Mouse (Mus musculus) heart, embryonic 10.5 days (tissue): ENCODE results near the gene Hand2. TPM values are rescaled to one million over a fixed set of nuclear protein-coding genes. Genes with fewer than 3 reads are reported as not detected.
A peak's percentile ranks its signal among the peaks of the same experiment; 100 is the strongest.

ENCODE experiments used
- DNase-seq: peaks from one replicate; pipeline ENCODE4 v3.0.0-alpha.2; 2017; ENCODE audit warnings: low spot score
- H3K27ac ChIP-seq: fragments of 300-500 bp; sonication (generic); 2 replicates; pipeline ENCODE4 v1.5.1; 2016; ENCODE audit warnings: mild to moderate bottlenecking
- H3K27me3 ChIP-seq: fragments of 300-500 bp; sonication (generic); 2 replicates; pipeline ENCODE4 v1.6.1; 2016; ENCODE audit warnings: mild to moderate bottlenecking; ENCODE audit not compliant: poor library complexity, insufficient read depth, severe bottlenecking
- H3K36me3 ChIP-seq: fragments of 300-500 bp; sonication (generic); 2 replicates; pipeline ENCODE4 v1.6.1; 2016; ENCODE audit warnings: mild to moderate bottlenecking, moderate library complexity
- H3K4me1 ChIP-seq: fragments of 300-500 bp; sonication (generic); 2 replicates; pipeline ENCODE4 v1.6.1; 2016; ENCODE audit warnings: mild to moderate bottlenecking
- H3K4me3 ChIP-seq: fragments of 300-500 bp; sonication (generic); 2 replicates; pipeline ENCODE4 v1.5.1; 2016; ENCODE audit warnings: mild to moderate bottlenecking, moderate library complexity
- H3K9me3 ChIP-seq: fragments of 300-500 bp; sonication (generic); 2 replicates; pipeline ENCODE4 v1.6.1; 2016; ENCODE audit warnings: mild to moderate bottlenecking, moderate library complexity
- WGBS: fragments of 180-500 bp; shearing (Covaris S2); methylation state at CpG from one replicate; pipeline ENCODE4 v1.1.7; 2016; 5-methylcytosine and 5-hydroxymethylcytosine counted together
- polyA plus RNA-seq: library from polyadenylated mRNA; unstranded; fragments of >200 nt; fragmentation: Nextera tagmentation; extraction: Ambion mirVana; gene quantifications from 2 replicates; pipeline ENCODE4 v1.2.1, GENCODE M21; 2016

Hand2 gene
- polyA plus RNA-seq, 1 experiment from 2014 or later = 16.7 TPM

DNA sequence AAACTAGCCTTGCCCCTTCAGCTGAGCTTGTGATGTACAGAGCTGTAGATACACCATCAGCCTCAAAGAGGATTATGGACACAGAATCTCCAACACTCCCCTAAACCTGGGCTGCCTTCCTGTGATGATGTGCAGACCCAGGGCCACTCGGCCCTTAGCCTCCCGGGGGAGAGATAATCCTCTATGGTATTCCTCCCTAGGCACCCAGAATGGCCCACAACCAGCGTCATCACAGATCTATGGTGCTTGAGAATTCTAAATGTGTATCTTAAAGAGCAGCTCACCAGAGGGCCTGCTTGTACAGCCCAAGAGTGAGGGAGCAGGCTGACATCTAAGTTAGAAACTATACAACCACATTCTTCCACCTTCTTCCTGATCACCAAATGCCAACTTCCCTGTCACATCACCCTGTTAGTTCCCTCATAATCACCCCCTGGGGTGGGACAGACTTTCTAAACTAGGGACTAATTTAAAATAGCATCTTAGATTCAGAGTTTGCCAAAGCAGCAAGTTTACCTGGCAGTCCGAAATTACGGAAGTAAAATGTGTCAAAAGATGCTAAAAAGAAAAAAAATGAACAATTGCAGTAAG, 2.8 kb upstream of the Hand2 start:
- H3K4me3 ChIP-seq = peak overlapping the region; percentile 94
- peaks cover 7% of the 10 kb centered on the region; the same call in 1 of the 2 replicates for H3K36me3 ChIP-seq
- H3K27me3 ChIP-seq = peaks cover 18% of the 10 kb centered on the region
- peak overlapping the region; percentile 99 for H3K27ac ChIP-seq
- WGBS = 5% methylated on average over 5 of the region's 5 CpGs
- H3K9me3 ChIP-seq = no peaks in the 10 kb centered on the region
- peaks cover 24% of the 10 kb centered on the region for H3K4me1 ChIP-seq
- no peak for DNase-seq

- Histone ChIP-seq H3K9me3 (no peaks in the 10 kb centered on the region), H3K4me3 (peak overlapping the region; percentile 94), H3K36me3 (peaks cover 19% of the 10 kb centered on the region), H3K4me1 (peaks cover 14% of the 10 kb centered on the region), H3K27ac (peak overlapping the region; percentile 99), H3K27me3 (peaks cover 22% of the 10 kb centered on the region)
- WGBS = 2% methylated on average over 17 of the region's 17 CpGs
- no peak for DNase-seq
These were observed 1.4 kb upstream of the Hand2 start for GRCm38 (mm10) chr8:57319092-57319980.

DNA sequence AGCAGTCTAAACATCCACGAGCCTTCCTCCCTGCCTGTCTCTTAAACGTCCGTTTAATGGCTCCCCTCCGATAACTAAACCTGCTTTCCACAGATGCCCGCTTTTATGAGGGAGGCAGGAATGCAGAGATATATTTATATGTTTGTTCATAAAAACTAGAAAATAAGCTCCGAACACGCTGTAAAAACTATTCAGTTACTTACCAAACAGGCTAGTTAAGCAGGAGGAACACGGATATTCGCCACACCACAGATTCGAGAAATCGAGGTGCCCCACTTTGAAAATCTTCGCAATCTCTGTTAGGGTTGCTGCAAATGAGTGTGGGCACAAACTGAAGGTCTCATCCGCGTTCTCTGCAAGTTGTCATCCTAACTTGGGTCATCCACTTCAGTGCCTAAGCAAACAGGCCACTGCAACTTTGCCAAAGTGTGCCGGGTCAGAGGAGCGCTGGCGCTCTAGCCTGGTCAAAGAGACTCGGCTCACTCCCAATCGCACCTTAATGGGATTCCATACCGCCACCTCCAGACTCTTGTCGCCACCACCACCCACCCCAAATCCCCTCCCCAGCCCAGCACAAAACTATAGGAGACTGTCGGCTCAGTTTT, 700 bp upstream of the Hand2 start:
- H3K4me3 ChIP-seq = peak overlapping the region; percentile 94
- peaks cover 20% of the 10 kb centered on the region for H3K36me3 ChIP-seq
- no peaks in the 10 kb centered on the region for H3K9me3 ChIP-seq
- peak; percentile 85 for DNase-seq
- peaks cover 22% of the 10 kb centered on the region for H3K27me3 ChIP-seq
- peaks cover 13% of the 10 kb centered on the region for H3K4me1 ChIP-seq
- peak overlapping the region; percentile 99 for H3K27ac ChIP-seq
- WGBS = under 1% methylated on average over 22 of the region's 22 CpGs

DNA sequence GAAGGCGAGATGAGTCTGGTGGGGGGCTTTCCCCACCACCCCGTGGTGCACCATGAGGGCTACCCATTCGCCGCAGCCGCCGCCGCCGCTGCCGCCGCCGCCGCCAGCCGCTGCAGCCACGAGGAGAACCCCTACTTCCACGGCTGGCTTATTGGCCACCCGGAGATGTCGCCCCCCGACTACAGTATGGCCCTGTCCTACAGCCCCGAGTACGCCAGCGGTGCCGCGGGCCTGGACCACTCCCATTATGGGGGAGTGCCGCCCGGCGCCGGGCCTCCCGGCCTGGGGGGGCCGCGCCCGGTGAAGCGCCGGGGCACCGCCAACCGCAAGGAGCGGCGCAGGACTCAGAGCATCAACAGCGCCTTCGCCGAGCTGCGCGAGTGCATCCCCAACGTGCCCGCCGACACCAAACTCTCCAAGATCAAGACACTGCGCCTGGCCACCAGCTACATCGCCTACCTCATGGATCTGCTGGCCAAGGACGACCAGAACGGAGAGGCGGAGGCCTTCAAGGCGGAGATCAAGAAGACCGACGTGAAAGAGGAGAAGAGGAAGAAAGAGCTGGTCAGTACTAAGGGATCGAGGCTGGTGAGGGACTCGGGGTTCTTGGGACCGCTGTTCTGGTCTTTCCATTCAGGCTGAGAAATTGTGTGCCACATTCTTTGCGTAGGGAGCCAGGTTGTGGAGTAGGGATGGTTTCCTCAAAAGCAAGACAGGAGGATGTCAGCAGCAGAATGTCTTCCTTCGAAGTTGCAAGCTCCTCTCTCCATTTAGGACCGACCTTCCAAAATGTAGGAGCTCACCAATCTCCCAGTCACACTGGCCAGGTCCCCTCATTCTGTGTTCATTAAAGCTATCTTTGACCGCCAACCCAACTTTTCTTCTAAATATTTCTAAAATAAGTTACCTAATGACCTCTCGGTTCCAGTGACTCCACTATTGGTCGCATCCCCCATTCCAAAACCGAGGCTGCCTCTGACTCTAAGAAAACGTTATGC, 1.4 kb downstream of the Hand2 start:
- Histone ChIP-seq H3K9me3 (no peaks in the 10 kb centered on the region), H3K4me3 (peak overlapping the region; percentile 94), H3K36me3 (peaks cover 38% of the 10 kb centered on the region), H3K27ac (peak overlapping the region; percentile 99), H3K27me3 (peaks cover 33% of the 10 kb centered on the region), H3K4me1 (peaks cover 25% of the 10 kb centered on the region)
- DNase-seq = no peak
- 1% methylated on average over 64 of the region's 64 CpGs for WGBS

DNA sequence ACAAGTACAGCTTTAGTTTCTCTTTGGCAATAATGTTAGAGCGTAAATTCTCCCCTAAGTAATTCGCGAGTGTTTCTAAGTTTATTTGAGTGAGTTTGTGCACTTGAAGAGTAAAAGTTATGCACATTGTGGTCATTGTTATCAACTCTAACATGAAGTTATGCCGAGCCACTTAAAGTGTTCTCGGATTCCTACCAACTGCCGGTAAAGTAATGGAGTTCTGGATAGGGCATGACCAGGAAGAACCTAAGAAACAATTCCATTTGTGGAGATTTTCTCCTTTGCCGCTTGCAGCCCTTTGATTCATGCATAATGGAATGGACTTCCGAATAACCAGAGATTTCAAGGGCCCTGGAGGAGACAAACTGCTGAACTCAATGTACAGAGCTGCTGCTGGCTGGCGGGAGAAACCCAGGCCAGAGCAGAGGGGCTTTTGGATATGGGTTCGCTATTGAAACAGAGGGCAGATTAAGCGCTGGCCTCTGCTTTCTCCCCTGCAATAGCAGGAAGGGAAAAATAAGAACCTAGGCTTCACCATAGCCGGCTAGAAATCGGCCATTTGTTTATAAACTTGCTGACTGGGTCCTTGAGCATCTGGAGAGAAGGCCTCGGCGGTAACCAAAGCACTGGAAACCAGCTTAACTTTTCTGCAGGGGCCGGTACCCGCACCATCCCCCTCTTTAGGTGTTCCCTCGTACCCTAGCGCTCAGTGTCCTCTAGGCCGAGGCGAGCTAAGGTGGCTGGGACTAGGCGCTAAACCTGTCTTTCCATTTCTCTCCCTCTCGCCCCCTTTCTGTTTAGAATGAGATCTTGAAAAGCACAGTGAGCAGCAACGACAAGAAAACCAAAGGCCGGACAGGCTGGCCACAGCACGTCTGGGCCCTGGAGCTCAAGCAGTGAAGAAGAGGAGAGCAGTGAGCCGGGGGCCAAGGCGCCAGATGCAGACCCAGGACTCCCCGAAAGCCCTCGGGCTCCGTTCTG, 2.5 kb downstream of the Hand2 start:
- peaks cover 41% of the 10 kb centered on the region for H3K36me3 ChIP-seq
- no peaks in the 10 kb centered on the region for H3K9me3 ChIP-seq
- peaks cover 27% of the 10 kb centered on the region for H3K27me3 ChIP-seq
- no peak for DNase-seq
- H3K4me3 ChIP-seq = peak overlapping the region; percentile 94
- H3K27ac ChIP-seq = peak overlapping the region; percentile 99
- under 1% methylated on average over 31 of the region's 31 CpGs for WGBS
- peaks cover 26% of the 10 kb centered on the region for H3K4me1 ChIP-seq

- Histone ChIP-seq H3K9me3 (no peaks in the 10 kb centered on the region), H3K27me3 (peaks cover 29% of the 10 kb centered on the region), H3K27ac (peak overlapping the region; percentile 99), H3K4me1 (peaks cover 32% of the 10 kb centered on the region), H3K4me3 (peak overlapping the region; percentile 94), H3K36me3 (peaks cover 41% of the 10 kb centered on the region)
- DNase-seq = no peak
- under 1% methylated on average over 12 of the region's 12 CpGs for WGBS
These were observed 3.3 kb downstream of the Hand2 start for GRCm38 (mm10) chr8:57324091-57324490.

DNA sequence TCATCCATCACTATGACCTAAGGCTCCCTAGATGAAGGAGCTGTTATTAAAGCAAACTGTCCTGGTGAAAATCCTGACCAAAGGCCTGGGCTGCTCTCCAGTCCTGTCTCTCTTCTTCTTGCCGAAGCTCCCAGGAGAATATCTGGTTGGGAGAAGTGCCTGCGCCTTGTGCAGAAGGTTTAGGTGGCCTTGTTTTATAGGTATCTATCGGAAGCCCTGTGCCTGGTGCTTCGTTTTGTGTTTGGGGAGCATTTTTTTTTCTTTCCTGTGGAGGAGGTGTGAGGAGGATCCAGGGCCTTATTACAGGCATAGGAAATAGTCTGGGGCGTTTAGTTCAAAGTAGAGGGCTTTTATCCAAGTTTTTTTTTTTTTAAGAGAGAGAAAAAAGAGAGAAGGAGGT, 3.9 kb downstream of the Hand2 start:
- WGBS = under 1% methylated on average over 5 of the region's 5 CpGs
- no peak for DNase-seq
- Histone ChIP-seq H3K27ac (peak overlapping the region; percentile 99), H3K4me1 (peaks cover 38% of the 10 kb centered on the region), H3K9me3 (no peaks in the 10 kb centered on the region), H3K4me3 (peak overlapping the region; percentile 94), H3K36me3 (peaks cover 41% of the 10 kb centered on the region), H3K27me3 (peaks cover 33% of the 10 kb centered on the region)

DNA sequence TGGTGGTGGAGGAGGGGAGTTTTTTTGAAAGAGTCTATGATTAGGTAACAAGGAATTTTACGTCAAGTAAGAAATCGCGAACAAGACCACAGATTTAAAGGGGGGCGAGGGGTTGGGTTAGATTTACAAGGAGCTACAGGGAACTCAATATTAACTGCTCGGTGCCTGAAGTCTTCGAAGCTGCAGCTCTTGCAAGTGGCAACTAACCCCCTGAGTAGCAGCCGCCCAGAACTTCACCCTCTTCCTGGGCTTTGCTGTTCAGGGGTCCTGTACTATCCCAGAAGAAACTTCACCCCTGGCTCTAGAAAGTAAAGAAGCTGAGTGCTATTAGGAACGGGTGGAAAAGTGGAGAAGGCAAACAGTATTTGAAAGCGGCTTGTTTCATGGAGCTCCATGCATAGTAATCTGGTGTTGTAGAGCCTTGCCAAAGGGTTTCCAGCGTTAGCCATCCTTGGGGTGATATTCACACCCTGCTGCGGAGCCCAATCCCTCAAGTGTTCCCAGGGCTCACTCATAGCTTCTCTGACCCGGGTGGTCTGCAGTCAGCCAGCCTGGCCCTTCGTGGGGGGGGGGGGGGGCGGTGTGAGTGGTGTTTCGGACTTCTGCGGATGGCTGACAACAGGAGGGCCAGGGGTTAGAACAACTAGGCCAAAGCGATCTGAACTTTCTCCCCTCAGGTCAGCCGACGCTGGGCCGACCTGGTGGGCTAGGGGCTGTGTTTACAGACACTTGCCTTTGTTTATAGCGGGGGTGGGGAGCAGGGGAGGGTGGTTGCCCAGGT, 4.5 kb downstream of the Hand2 start:
- H3K27ac ChIP-seq = peak overlapping the region; percentile 99
- no peaks in the 10 kb centered on the region for H3K9me3 ChIP-seq
- DNase-seq = no peak
- H3K36me3 ChIP-seq = peaks cover 41% of the 10 kb centered on the region
- WGBS = 3% methylated on average over 21 of the region's 21 CpGs
- H3K4me1 ChIP-seq = peaks cover 43% of the 10 kb centered on the region
- H3K4me3 ChIP-seq = peak overlapping the region; percentile 94
- peaks cover 37% of the 10 kb centered on the region; the same call in 1 of the 2 replicates for H3K27me3 ChIP-seq

DNA sequence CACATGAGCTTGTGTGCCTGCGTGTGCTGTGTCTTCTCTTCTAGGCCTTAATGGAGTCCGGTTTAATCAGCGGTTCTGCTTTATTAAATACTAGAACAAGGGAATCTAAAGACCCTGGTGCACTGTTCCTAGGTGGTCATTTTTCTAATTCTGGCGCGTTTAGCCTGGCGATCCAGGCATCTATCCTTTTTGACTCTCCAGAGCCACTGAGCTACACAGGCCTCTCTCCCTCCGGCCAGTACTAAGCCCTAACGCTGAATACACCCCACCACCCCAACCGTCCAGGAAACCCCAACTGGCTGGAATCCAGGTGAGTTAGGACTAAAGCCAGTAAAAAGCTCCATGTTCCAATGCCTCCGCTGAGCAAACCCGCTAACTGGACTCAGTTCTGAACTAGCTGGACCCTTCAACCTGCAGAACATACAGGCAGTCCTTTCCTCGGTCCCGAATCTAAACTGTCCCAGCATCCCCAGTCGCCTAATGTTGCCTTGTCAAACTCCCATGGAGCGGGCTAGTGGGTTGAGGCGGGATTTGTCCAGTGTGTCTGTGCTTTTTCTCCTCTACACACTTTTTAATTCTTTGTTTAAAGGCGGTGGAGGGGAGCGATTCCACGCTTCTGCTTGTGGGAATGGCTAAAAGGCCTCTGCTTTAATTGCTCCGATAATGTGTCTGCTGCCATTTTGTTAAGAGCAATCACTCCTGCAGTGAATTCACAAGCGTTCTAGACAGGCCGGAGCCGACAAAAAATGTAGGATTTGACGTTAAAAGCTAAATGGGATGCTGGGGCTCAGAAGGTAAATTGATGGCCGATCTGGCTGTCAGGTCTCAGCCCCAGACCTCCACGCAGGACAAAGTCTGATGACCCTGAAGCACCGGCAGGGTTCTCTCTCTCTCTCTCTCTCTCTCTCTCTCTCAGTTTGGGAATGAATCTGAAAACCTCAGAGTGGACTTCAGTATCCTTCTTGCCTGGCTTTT, 5.6 kb downstream of the Hand2 start:
- H3K27ac ChIP-seq = peak overlapping the region; percentile 99
- H3K4me1 ChIP-seq = peaks cover 44% of the 10 kb centered on the region
- no peak for DNase-seq
- H3K4me3 ChIP-seq = peak overlapping the region; percentile 94
- peaks cover 41% of the 10 kb centered on the region; the same call in 1 of the 2 replicates for H3K27me3 ChIP-seq
- WGBS = 7% methylated on average over 27 of the region's 27 CpGs
- H3K36me3 ChIP-seq = peaks cover 41% of the 10 kb centered on the region
- no peaks in the 10 kb centered on the region for H3K9me3 ChIP-seq
